8 mouse cellular contexts compared by ENCODE assay signal in genomic region chr7:38228329-38228728, GRCm38 (mm10). TPM values are rescaled to one million over a fixed set of nuclear protein-coding genes. Genes with fewer than 3 reads are reported as not detected.
A peak's percentile ranks its signal among the peaks of the same experiment; 100 is the strongest.
DNase-seq lines count a peak whose midpoint lies in the region; ATAC-seq and TF ChIP-seq lines count a peak whose summit lies in the region.

No protein-coding gene starts in this region.

- H3K27ac ChIP-seq in CH12.LX (ENCODE audit: insufficient read depth, low read depth) = no peak overlapping the region
- no peak overlapping the region for H3K27ac ChIP-seq in forebrain, embryonic 14.5 days (ENCODE audit: low read depth, low read length)
- H3K27ac ChIP-seq in liver, embryonic 13.5 days = no peak overlapping the region

- peaks cover 17% of the 10 kb centered on the region for H3K4me1 ChIP-seq in erythroblast, embryonic 14.5 days (ENCODE audit: control insufficient read depth)
- H3K4me1 ChIP-seq in CH12.LX (ENCODE audit: control insufficient read depth in 1 of 2, insufficient read depth in 2 of 2) = peaks cover 10 to 14% of the 10 kb centered on the region in 2 experiments
- H3K4me1 ChIP-seq in forebrain, embryonic 14.5 days (ENCODE audit: control insufficient read depth, insufficient read depth, low read length) = peaks cover 9% of the 10 kb centered on the region
- peaks cover 16% of the 10 kb centered on the region for H3K4me1 ChIP-seq in liver, embryonic 13.5 days (replicated peaks)

- no peak for ATAC-seq in erythroblast, adult 5-6 weeks (replicated peaks; ENCODE audit: low FRiP score, poor library complexity, severe bottlenecking)
- ATAC-seq in forebrain, embryonic 14.5 days = no peak
- ATAC-seq in liver, embryonic 13.5 days (ENCODE audit: low read depth) = no peak

- no peak for TF ChIP-seq CTCF in CH12.LX (conservative IDR thresholded peaks at IDR 0.05 in 1 of 2, IDR thresholded peaks at IDR 0.05 in 1 of 2; ENCODE audit: low read depth in 2 of 2, low read length in 2 of 2)

- WGBS in forebrain, embryonic 14.5 days = 19% methylated on average over 8 of the region's 8 CpGs
- 27% methylated on average over 8 of the region's 8 CpGs for WGBS in liver, embryonic 13.5 days (ENCODE audit: insufficient replicate concordance)

- peak overlapping the region; percentile 64; the same call in 1 of the 2 replicates for H3K4me2 ChIP-seq in CH12.LX (ENCODE audit: insufficient read depth, low read depth, poor library complexity, severe bottlenecking)
- H3K4me2 ChIP-seq in forebrain, embryonic 14.5 days (ENCODE audit: low read length) = peak overlapping the region; percentile 90
- peak overlapping the region; percentile 90 for H3K4me2 ChIP-seq in liver, embryonic 13.5 days

- dilution Hi-C loops in CH12.LX (cut with MboI; ENCODE audit: extremely low pct_ligation_motif_present, extremely low pct_unique_long_range_greater_than_20kb, low sequenced_read_pairs) = no loop called here

- H3K9ac ChIP-seq in CH12.LX (ENCODE audit: insufficient read depth, low read depth) = no peak overlapping the region
- H3K9ac ChIP-seq in forebrain, embryonic 14.5 days (ENCODE audit: low read length) = no peak overlapping the region
- H3K9ac ChIP-seq in liver, embryonic 13.5 days = peak overlapping the region; percentile 70

- no peak for DNase-seq in CH12.LX (ENCODE audit: extremely low read depth)
- no peak for DNase-seq in forebrain, embryonic 14.5 days (ENCODE audit: low spot score)
- DNase-seq in liver, embryonic 13.5 days = no peak
- DNase-seq in spleen, postnatal 4 days (ENCODE audit: low spot score in 2 of 2) = no peak
- DNase-seq in gastrocnemius, postnatal 36 days = no peak
- no peak for DNase-seq in urinary bladder, postnatal 36 days (ENCODE audit: low spot score in 2 of 2)

- H3K9me3 ChIP-seq in erythroblast, embryonic 14.5 days (ENCODE audit: control insufficient read depth, low read length) = no peaks in the 10 kb centered on the region
- H3K9me3 ChIP-seq in CH12.LX (replicated peaks; ENCODE audit: low read length) = peaks cover 5% of the 10 kb centered on the region
- no peaks in the 10 kb centered on the region for H3K9me3 ChIP-seq in forebrain, embryonic 14.5 days (replicated peaks; ENCODE audit: control insufficient read depth, low read length)
- no peaks in the 10 kb centered on the region for H3K9me3 ChIP-seq in liver, embryonic 13.5 days (replicated peaks)

- H3K79me2 ChIP-seq in CH12.LX (replicated peaks; ENCODE audit: control insufficient read depth, extremely low read depth, insufficient read depth, poor library complexity, severe bottlenecking) = no peaks in the 10 kb centered on the region

- no peak for TF ChIP-seq EP300 in CH12.LX (IDR thresholded peaks at IDR 0.05; ENCODE audit: low read length)

- H3K4me3 ChIP-seq in erythroblast, embryonic 14.5 days (replicated peaks) = peak overlapping the region; percentile 66
- peak overlapping the region in 2 of 3 experiments; percentile 37 to 53 for H3K4me3 ChIP-seq in CH12.LX (replicated peaks in 1 of 3; ENCODE audit: low read depth in 2 of 3, low read length in 2 of 3, poor library complexity in 1 of 3)
- peak overlapping the region; percentile 40 for H3K4me3 ChIP-seq in forebrain, embryonic 14.5 days (ENCODE audit: low read depth, low read length)
- peak overlapping the region; percentile 67 for H3K4me3 ChIP-seq in liver, embryonic 13.5 days (replicated peaks)

- TF ChIP-seq RAD21 in CH12.LX (IDR thresholded peaks at IDR 0.05; ENCODE audit: low read depth, low read length) = no peak

- in situ Hi-C loops in CH12.LX (cut with MboI; ENCODE audit: low pct_ligation_motif_present, low pct_unique_long_range_greater_than_20kb, low sequenced_read_pairs) = no loop called here

- H3K27me3 ChIP-seq in erythroblast, embryonic 14.5 days (ENCODE audit: control insufficient read depth) = peaks cover 6% of the 10 kb centered on the region
- H3K27me3 ChIP-seq in CH12.LX (replicated peaks) = peaks cover 67% of the 10 kb centered on the region
- 0 out of 2 replicates have a peak, but pooled peaks cover 6% of the 10 kb centered on the region for H3K27me3 ChIP-seq in forebrain, embryonic 14.5 days (replicated peaks; ENCODE audit: control insufficient read depth, insufficient read depth, low read length)
- peaks cover 15% of the 10 kb centered on the region for H3K27me3 ChIP-seq in liver, embryonic 13.5 days

- intact Hi-C loops in gastrocnemius, postnatal 36 days (cut with DNase I) = loop anchor here (5.0 kb wide), 1 partner anchor 39 kb away; no protein-coding TSS in a partner anchor

- TF ChIP-seq POLR2A in CH12.LX (IDR thresholded peaks at IDR 0.05; ENCODE audit: low read depth, low read length) = no peak

- H3K36me3 ChIP-seq in erythroblast, embryonic 14.5 days (ENCODE audit: control insufficient read depth) = no peaks in the 10 kb centered on the region
- no peaks in the 10 kb centered on the region for H3K36me3 ChIP-seq in CH12.LX (replicated peaks in 1 of 2; ENCODE audit: control insufficient read depth in 1 of 2, insufficient read depth in 1 of 2, low read length in 1 of 2)
- no peaks in the 10 kb centered on the region for H3K36me3 ChIP-seq in forebrain, embryonic 14.5 days (ENCODE audit: control insufficient read depth, insufficient read depth, low read length)
- no peaks in the 10 kb centered on the region for H3K36me3 ChIP-seq in liver, embryonic 13.5 days

TF ChIP-seq in CH12.LX, 34 proteins besides CTCF, POLR2A, EP300 and RAD21:
- no peak for TF ChIP-seq GABPA (IDR thresholded peaks at IDR 0.05; ENCODE audit: insufficient replicate concordance, low read depth, low read length)
- TF ChIP-seq JUN (IDR thresholded peaks at IDR 0.05; ENCODE audit: insufficient read depth, low read depth, low read length) = no peak

RNA-seq across cellular contexts. Expression of gene Plekhf1, which starts 0.5 kb away (rescaled TPM):
- polyA plus RNA-seq in erythroblast, embryonic 14.5 days (2012) = 0.01 TPM in 2 replicates
- 0.42 TPM in 1 of 2 replicates, not detected in the other for total RNA-seq in erythroblast, adult 5-6 weeks (2015; ENCODE audit: low replicate concordance)
- total RNA-seq in erythroblast, adult 5-6 weeks (2017; ENCODE audit: low replicate concordance) = 0.09 TPM in 1 of 2 replicates, not detected in the other
- total RNA-seq in CH12.LX (2012; rRNA removed) (0.59 and 0.72 TPM in 2 replicates), CH12.LX (2014; rRNA removed) (0.16 and 0.24 TPM in 2 replicates)
- 0.12 TPM in 1 of 2 replicates, not detected in the other for polyA plus RNA-seq in CH12.LX (2012; ENCODE audit: insufficient read length, low read depth)
- polyA plus RNA-seq in forebrain, embryonic 14.5 days (2014; fragmentation: Nextera tagmentation; extraction: Ambion mirVana) = 0.80 and 0.81 TPM in 2 replicates
- 0.44 and 0.46 TPM in 2 replicates for polyA plus RNA-seq in liver, embryonic 13.5 days (2015; fragmentation: Nextera tagmentation; extraction: Ambion mirVana)
- total RNA-seq in gastrocnemius, postnatal 36 days (2021) = 1 to 10 TPM; 5.6 to 6.0 TPM

RNA-seq across cellular contexts. Expression of gene Pop4, which starts 42.9 kb away (rescaled TPM):
- polyA plus RNA-seq in erythroblast, embryonic 14.5 days (2012) = 0.13 and 0.48 TPM in 2 replicates
- 1.7 and 7.7 TPM in 2 replicates for total RNA-seq in erythroblast, adult 5-6 weeks (2015; ENCODE audit: low replicate concordance)
- total RNA-seq in erythroblast, adult 5-6 weeks (2017; ENCODE audit: low replicate concordance) = 3.2 and 5.2 TPM in 2 replicates
- total RNA-seq in CH12.LX (2012; rRNA removed) = 33.5 and 39.7 TPM in 2 replicates
- total RNA-seq in CH12.LX (2014; rRNA removed) = 64.0 and 73.8 TPM in 2 replicates
- polyA plus RNA-seq in CH12.LX (2012; ENCODE audit: insufficient read length, low read depth) = 50.5 and 63.0 TPM in 2 replicates
- 113 and 117 TPM in 2 replicates for polyA plus RNA-seq in forebrain, embryonic 14.5 days (2014; fragmentation: Nextera tagmentation; extraction: Ambion mirVana)
- polyA plus RNA-seq in liver, embryonic 13.5 days (2015; fragmentation: Nextera tagmentation; extraction: Ambion mirVana) = 19.7 and 21.5 TPM in 2 replicates
- total RNA-seq in gastrocnemius, postnatal 36 days (2021) = 1 to 10 TPM; 6.8 to 7.0 TPM

RNA-seq across cellular contexts. Expression of gene 1600014C10Rik, which starts 45.3 kb away (rescaled TPM):
- polyA plus RNA-seq in erythroblast, embryonic 14.5 days (2012) = 0.02 TPM in 1 of 2 replicates, not detected in the other
- 4.8 and 10.6 TPM in 2 replicates for total RNA-seq in erythroblast, adult 5-6 weeks (2015; ENCODE audit: low replicate concordance)
- 7.7 and 8.8 TPM in 2 replicates for total RNA-seq in erythroblast, adult 5-6 weeks (2017; ENCODE audit: low replicate concordance)
- 7.4 and 8.1 TPM in 2 replicates for total RNA-seq in CH12.LX (2012; rRNA removed)
- 9.7 and 10.3 TPM in 2 replicates for total RNA-seq in CH12.LX (2014; rRNA removed)
- polyA plus RNA-seq in CH12.LX (2012; ENCODE audit: insufficient read length, low read depth) = 9.4 and 10.6 TPM in 2 replicates
- polyA plus RNA-seq in forebrain, embryonic 14.5 days (2014; fragmentation: Nextera tagmentation; extraction: Ambion mirVana) = 18.4 and 19.9 TPM in 2 replicates
- 8.7 and 9.0 TPM in 2 replicates for polyA plus RNA-seq in liver, embryonic 13.5 days (2015; fragmentation: Nextera tagmentation; extraction: Ambion mirVana)
- 10 to 100 TPM; 22.1 to 23.9 TPM for total RNA-seq in gastrocnemius, postnatal 36 days (2021)

Comparison
In these comparisons a context has a peak if more than half of its experiments do, and no peak if none do; other contexts are left out.
1. RNA of gene Pop4, which starts 42.9 kb away (polyA plus RNA-seq): 113 to 117 TPM in forebrain, embryonic 14.5 days, 50.5 to 63.0 TPM in CH12.LX and 19.7 to 21.5 TPM in liver, embryonic 13.5 days; 0.13 to 0.48 TPM in erythroblast, embryonic 14.5 days; every median in the first group is over 10 times any median in the second.
2. Peak in every context shown above with its lines, with median percentiles within 50 percentile points of each other: H3K4me3 ChIP-seq and H3K4me2 ChIP-seq.